Mouse (Mus musculus) forebrain, embryonic 16.5 days (tissue): ENCODE measurements around the gene Ndufv1. TPM values are rescaled to one million over a fixed set of nuclear protein-coding genes. Genes with fewer than 3 reads are reported as not detected.
"Not testable (repeated sequence)": the region's sequence is repeated elsewhere in the genome, so short reads cannot be mapped to it uniquely, and the experiment has no call there.

Source experiments
- ATAC-seq: fragments of 200-750 bp; cut with Nextera tagmentation; 2 replicates; pipeline ENCODE4 v1.8.0; 2017; ENCODE audit warnings: mild to moderate bottlenecking, moderate library complexity
- H3K27ac ChIP-seq: fragments of 300-500 bp; sonication (generic); 2 replicates; pipeline ENCODE4 v1.5.1; 2014; ENCODE audit warnings: low read length, control low read depth
- H3K27me3 ChIP-seq: fragments of 300-500 bp; sonication (generic); replicated peaks from 2 replicates; pipeline ENCODE4 v1.6.1; 2014; ENCODE audit warnings: low read length; ENCODE audit not compliant: control insufficient read depth, insufficient read depth
- H3K36me3 ChIP-seq: fragments of 300-500 bp; sonication (generic); 2 replicates; pipeline ENCODE4 v1.6.1; 2014; ENCODE audit not compliant: control insufficient read depth, insufficient read depth
- H3K4me1 ChIP-seq: fragments of 300-500 bp; sonication (generic); replicated peaks from 2 replicates; pipeline ENCODE4 v1.6.1; 2014; ENCODE audit warnings: low read length; ENCODE audit not compliant: control insufficient read depth, insufficient read depth
- H3K4me2 ChIP-seq: fragments of 300-500 bp; sonication (generic); 2 replicates; pipeline ENCODE4 v1.6.1; 2014; ENCODE audit warnings: mild to moderate bottlenecking, low read length, control low read depth
- H3K4me3 ChIP-seq: fragments of 300-500 bp; sonication (generic); replicated peaks from 2 replicates; pipeline ENCODE4 v1.5.1; 2014; ENCODE audit warnings: mild to moderate bottlenecking, low read length, control low read depth
- H3K9ac ChIP-seq: fragments of 300-500 bp; sonication (generic); replicated peaks from 2 replicates; pipeline ENCODE4 v1.6.1; 2014; ENCODE audit warnings: low read depth, low read length, control low read depth
- H3K9me3 ChIP-seq: fragments of 300-500 bp; sonication (generic); 2 replicates; pipeline ENCODE4 v1.6.1; 2016; ENCODE audit warnings: low read length; ENCODE audit not compliant: control insufficient read depth
- WGBS: fragments of 180-500 bp; shearing (Covaris S2); extraction: QIAGEN DNeasy Blood & Tissue Kit; methylation state at CpG from one replicate; pipeline ENCODE4 v1.1.7; 2014; 5-methylcytosine and 5-hydroxymethylcytosine counted together
- polyA plus RNA-seq: library from polyadenylated mRNA; unstranded; fragments of >200 nt; fragmentation: Nextera tagmentation; extraction: Ambion mirVana; gene quantifications from 2 replicates; pipeline ENCODE4 v1.2.1, GENCODE M21; 2015

Gene Ndufv1
- polyA plus RNA-seq, 1 experiment from 2014 or later, result 239 TPM

DNA sequence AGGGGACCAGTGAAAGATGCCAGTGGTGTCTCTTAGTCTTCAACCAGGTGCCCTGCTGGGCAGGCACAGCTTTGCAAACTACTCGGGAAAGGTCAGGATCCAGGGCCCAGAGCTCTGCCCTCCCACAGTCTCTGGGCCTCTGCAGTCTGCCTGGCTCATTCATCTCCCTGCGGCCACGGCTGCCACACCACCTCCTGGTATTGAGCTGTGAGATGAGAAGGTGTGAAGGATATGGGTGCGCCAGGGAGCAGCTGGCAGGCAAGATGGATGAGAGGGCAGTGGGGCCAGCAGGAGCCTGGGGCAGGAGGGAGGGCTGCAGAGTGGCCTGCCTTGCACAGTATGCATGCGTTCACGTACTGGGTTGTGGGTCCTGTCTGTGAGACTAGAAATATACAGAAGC is 21.8 kb downstream of the Ndufv1 start:
- H3K36me3 ChIP-seq, result no peaks in the 10 kb centered on the region
- no peaks in the 10 kb centered on the region for H3K4me1 ChIP-seq
- H3K27me3 ChIP-seq, result no peaks in the 10 kb centered on the region
- H3K4me2 ChIP-seq, result no peak overlapping the region
- no peak overlapping the region for H3K27ac ChIP-seq
- no peak overlapping the region for H3K4me3 ChIP-seq
- no peaks in the 10 kb centered on the region for H3K9me3 ChIP-seq
- no peak for ATAC-seq
- WGBS, result 73% methylated on average over 6 of the region's 6 CpGs
- no peak overlapping the region for H3K9ac ChIP-seq

DNA sequence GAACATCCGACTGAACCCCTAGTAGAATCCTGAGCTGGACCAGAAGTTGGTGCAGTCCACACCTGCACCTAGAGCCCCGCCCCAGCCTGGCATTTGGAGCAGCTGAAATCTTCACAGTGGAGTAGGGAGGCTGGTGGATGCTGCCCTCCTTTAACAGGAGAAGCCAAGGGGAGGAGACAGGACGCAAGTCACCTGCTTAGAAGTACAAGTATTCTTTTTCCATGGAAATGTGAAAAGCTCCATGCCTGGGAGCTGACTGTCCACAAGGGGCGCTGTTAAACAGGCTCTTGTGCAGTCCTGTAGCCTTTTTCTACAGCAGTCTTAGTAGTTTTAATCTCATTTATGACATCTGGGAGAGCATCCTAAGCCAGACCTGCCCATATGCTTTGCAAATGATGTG is 23.9 kb downstream of the Ndufv1 start:
- H3K27me3 ChIP-seq, result no peaks in the 10 kb centered on the region
- no peaks in the 10 kb centered on the region for H3K36me3 ChIP-seq
- WGBS, result 86% methylated on average over 4 of the region's 4 CpGs
- no peak overlapping the region for H3K27ac ChIP-seq
- H3K9ac ChIP-seq, result no peak overlapping the region
- no peaks in the 10 kb centered on the region for H3K4me1 ChIP-seq
- no peak overlapping the region for H3K4me3 ChIP-seq
- no peak for ATAC-seq
- H3K9me3 ChIP-seq, result no peaks in the 10 kb centered on the region
- H3K4me2 ChIP-seq, result no peak overlapping the region

DNA sequence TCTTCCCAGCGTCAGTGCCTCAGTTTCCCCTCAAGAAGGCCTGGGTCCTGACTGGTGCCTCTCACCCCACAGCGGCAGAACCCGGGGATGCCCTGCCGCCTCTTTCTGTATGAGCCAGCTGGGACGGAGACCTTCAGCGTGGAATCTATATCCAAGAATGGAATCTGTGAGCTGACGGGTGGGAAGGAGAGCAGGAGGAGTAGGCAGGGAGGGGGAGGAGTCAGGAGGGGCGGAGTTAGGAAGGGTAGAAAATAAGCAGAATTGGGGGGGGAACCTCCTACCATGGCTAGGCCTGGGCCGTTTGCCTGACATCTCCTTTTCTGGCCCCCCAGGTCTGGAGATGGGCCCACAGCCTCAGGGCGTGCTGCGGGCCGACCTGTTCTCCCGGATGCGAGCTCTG is 24.5 kb downstream of the Ndufv1 start:
- ATAC-seq, result no peak
- Histone ChIP-seq H3K4me3 (no peak overlapping the region), H3K27ac (no peak overlapping the region), H3K9ac (no peak overlapping the region), H3K27me3 (no peaks in the 10 kb centered on the region), H3K9me3 (no peaks in the 10 kb centered on the region), H3K4me2 (no peak overlapping the region), H3K4me1 (no peaks in the 10 kb centered on the region), H3K36me3 (no peaks in the 10 kb centered on the region)
- 86% methylated on average over 14 of the region's 14 CpGs for WGBS

DNA sequence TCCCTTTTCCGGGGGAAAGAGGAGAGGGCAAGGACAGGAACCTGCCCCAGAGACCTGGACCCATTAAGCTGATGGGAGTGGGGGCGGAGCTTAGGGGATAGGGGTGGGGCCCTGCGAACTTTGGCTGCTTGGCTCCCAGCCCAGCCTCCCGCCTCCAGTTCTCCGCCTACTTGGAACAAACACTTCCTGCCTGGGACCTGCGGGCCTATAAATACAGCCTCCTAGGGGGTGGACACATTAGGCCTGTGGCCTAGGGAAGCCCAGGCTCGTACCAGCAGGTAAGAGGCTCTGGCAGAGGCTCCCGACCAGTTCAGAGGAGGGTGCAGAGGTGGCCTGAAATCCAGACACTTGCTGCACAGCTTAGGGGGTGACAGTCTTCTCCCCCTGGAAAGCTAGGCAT is 26.3 kb downstream of the Ndufv1 start, which contains the start of gene Acy3:
TSS of gene Acy3 (plus strand) at position 237 of the 400 bp plus-strand sequence.
- Histone ChIP-seq H3K9me3 (no peaks in the 10 kb centered on the region), H3K4me2 (no peak within 1 kb of the TSS), H3K36me3 (no peaks in the 10 kb centered on the region), H3K4me1 (no peaks in the 10 kb centered on the region), H3K9ac (no peak within 1 kb of the TSS), H3K27ac (no peak within 1 kb of the TSS), H3K4me3 (no peak within 1 kb of the TSS), H3K27me3 (no peaks in the 10 kb centered on the region)
- WGBS, result 10% methylated on average over 8 of the region's 8 CpGs
- ATAC-seq, result no peak

DNA sequence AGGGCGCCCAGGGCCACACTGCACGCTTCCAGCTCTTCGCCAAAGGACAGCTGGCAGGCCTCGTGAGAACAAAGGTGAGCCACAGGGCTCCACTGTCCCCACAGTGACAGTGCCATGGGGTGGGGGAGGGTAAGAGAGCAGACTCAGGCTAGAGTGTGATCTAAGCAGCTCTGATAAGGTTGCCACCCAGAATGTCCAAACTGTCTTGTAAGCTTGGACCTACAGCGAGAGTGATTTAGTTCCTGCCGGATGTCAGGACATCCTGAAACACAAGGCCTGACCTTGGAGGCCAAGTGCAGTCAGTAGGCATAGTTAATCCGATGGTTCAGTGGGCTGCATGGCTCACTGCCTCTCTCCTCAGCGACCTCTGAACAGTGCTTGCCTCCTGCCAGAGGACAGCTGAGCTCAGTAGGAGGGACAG is 27.3 kb downstream of the Ndufv1 start:
- H3K27me3 ChIP-seq, result no peaks in the 10 kb centered on the region
- H3K4me3 ChIP-seq, result no peak overlapping the region
- no peak overlapping the region for H3K27ac ChIP-seq
- H3K9ac ChIP-seq, result no peak overlapping the region
- 32% methylated on average over 8 of the region's 8 CpGs for WGBS
- no peak for ATAC-seq
- H3K4me2 ChIP-seq, result no peak overlapping the region
- H3K36me3 ChIP-seq, result no peaks in the 10 kb centered on the region
- no peaks in the 10 kb centered on the region for H3K4me1 ChIP-seq
- H3K9me3 ChIP-seq, result no peaks in the 10 kb centered on the region

DNA sequence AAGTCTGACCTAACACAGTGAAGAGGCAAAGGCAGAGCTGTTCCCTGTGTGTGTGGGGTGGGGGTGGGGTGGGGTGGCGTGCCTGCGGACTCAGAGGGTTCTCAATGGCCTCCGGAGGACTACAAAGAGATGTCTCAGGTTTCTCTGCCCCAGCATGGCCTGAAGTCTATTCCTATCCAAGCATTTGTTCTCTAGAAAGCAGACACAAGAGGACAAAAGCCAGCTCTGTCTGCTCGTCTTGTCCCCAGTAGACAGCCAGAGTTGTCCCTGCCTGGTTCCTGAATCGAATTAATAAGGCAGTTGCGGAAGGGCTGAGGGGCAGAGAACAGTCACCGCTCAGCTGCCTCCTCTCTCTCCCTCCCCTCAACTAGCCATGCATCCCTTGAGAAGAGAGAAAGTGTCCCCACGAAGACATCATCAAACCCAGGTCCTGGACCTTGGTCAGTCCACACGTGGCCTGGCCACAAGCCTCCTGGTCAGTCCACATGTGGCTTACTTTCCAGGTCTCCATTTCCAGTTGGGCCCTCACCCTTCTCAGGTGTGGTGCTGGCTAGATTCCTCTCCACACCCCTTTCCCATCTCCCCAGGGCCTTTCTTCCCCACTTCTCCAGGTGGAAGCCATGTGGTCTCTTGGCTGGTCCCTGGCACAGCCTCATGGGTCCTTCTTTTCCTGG is 28.9 kb downstream of the Ndufv1 start:
- Histone ChIP-seq H3K4me1 (no peaks in the 10 kb centered on the region), H3K9me3 (no peaks in the 10 kb centered on the region), H3K4me3 (no peak overlapping the region), H3K36me3 (no peaks in the 10 kb centered on the region), H3K27ac (no peak overlapping the region), H3K9ac (no peak overlapping the region), H3K27me3 (no peaks in the 10 kb centered on the region), H3K4me2 (no peak overlapping the region)
- 28% methylated on average over 9 of the region's 9 CpGs for WGBS
- no peak for ATAC-seq

DNA sequence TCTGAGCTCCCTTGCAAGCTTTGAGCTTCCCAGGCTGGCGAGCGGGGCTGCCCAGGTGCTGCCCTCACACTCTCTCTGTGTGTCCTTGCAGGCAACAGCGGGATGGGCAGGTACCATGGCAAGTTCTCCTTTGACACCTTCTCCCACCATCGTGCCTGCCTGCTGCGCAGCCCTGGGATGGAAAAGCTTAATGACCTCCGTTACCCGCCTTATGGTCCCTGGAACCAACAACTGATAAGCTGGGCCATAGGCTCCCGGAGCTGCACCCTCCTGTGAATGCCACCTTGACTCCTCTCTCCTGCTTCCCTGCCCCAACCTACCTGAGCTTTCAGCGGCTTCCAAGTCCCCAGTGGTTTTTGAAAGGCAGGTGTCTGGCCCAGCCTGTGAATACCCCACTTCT is 31.7 kb downstream of the Ndufv1 start:
- no peaks in the 10 kb centered on the region for H3K27me3 ChIP-seq
- no peak overlapping the region for H3K4me3 ChIP-seq
- no peak overlapping the region for H3K9ac ChIP-seq
- no peak for ATAC-seq
- H3K4me1 ChIP-seq, result no peaks in the 10 kb centered on the region
- no peaks in the 10 kb centered on the region for H3K36me3 ChIP-seq
- WGBS, result 83% methylated on average over 9 of the region's 9 CpGs
- H3K27ac ChIP-seq, result no peak overlapping the region
- H3K4me2 ChIP-seq, result no peak overlapping the region
- no peaks in the 10 kb centered on the region for H3K9me3 ChIP-seq

DNA sequence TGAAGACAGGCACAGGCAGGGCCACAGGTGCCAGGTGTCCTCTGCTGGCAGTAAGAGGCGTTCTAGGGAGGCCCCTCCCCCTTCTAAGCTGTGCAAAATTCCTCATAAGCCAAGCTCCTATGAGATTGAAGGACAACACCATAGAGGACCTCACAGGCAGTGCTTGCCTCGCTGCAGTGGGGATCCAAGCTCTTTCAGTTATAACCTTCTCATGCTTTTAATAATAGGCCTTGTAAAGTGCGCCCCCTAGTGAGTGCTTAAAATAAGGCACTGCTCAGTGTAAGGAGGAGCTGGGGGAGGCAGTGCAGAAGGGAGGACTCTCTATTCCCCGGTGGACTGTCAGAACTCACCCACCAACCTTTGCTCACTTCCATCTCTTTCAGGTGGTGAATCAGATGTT is 32.3 kb downstream of the Ndufv1 start:
- H3K4me3 ChIP-seq, result no peak overlapping the region
- H3K27me3 ChIP-seq, result no peaks in the 10 kb centered on the region
- no peaks in the 10 kb centered on the region for H3K36me3 ChIP-seq
- 11% methylated on average over 4 of the region's 4 CpGs for WGBS
- H3K4me2 ChIP-seq, result no peak overlapping the region
- H3K4me1 ChIP-seq, result no peaks in the 10 kb centered on the region
- H3K9me3 ChIP-seq, result no peaks in the 10 kb centered on the region
- no peak overlapping the region for H3K9ac ChIP-seq
- no peak overlapping the region for H3K27ac ChIP-seq
- ATAC-seq, result peak; percentile 85

DNA sequence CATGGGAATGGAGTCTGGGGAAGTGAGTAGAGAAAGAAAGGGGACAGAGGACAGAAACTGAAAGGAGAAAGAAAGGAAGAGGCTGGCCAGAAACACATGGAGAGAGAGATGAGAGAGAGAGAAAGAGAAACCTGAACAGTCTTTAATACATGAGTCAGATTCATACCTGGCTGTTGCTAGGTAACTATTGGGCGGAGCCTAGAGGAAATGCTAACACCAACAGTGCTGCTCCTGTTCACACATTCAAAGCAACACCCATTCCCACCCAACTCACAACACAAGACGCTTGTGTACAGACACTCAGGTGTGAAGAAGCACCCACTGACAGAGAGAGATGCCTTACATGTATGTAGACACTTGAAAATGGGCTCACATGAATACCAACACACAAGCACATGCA is 36.7 kb downstream of the Ndufv1 start:
- Histone ChIP-seq H3K27ac (no peak overlapping the region), H3K4me1 (no peaks in the 10 kb centered on the region), H3K9me3 (no peaks in the 10 kb centered on the region), H3K4me2 (no peak overlapping the region), H3K4me3 (no peak overlapping the region), H3K36me3 (no peaks in the 10 kb centered on the region), H3K9ac (no peak overlapping the region), H3K27me3 (no peaks in the 10 kb centered on the region)
- 74% methylated on average over 2 of the region's 2 CpGs for WGBS
- no peak for ATAC-seq

DNA sequence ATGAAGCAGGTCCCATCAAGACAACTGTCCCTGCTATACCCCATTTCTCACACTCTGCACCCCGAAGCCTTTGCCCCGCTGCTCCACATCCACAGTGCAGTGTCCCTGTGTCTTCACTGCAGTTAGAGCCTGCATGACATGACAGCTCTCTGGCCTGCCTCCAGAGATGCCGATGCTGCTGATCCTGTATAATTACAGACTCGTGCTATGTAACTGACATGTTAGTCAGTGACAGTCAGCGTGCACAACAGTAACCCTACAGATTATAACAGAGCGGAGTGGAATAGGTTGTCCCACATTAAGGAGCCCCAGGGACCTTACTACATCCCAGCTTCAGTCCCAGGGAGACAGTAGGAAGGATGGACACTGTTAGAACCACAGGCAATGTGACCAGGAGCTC is 38.0 kb downstream of the Ndufv1 start:
- H3K27me3 ChIP-seq, H3K9ac ChIP-seq, H3K4me2 ChIP-seq, H3K36me3 ChIP-seq, H3K27ac ChIP-seq, H3K4me1 ChIP-seq, H3K4me3 ChIP-seq, H3K9me3 ChIP-seq: not testable (repeated sequence)
- WGBS, result 53% methylated on average over 6 of the region's 6 CpGs
- ATAC-seq, result peak; percentile 68
